Mouse (Mus musculus) liver, embryonic 13.5 days (tissue): Measurements from ENCODE around the gene Lsm6. TPM values are rescaled to one million over a fixed set of nuclear protein-coding genes. Genes with fewer than 3 reads are reported as not detected.

Experiments
- polyA plus RNA-seq: library from polyadenylated mRNA; unstranded; fragments of >200 nt; fragmentation: Nextera tagmentation; extraction: Ambion mirVana; gene quantifications from 2 replicates; pipeline ENCODE4 v1.2.1, GENCODE M21; 2015

The Lsm6 gene
- polyA plus RNA-seq, 1 experiment from 2014 or later = 130 TPM

Other genes with a start within 250 kb of the Lsm6 start
- gene Zfp827, start 207.3 kb upstream of the Lsm6 start, polyA plus RNA-seq = 0.48 and 0.50 TPM in 2 replicates